Mouse (Mus musculus) left cerebral cortex, adult 2 months (tissue): ENCODE measurements at regions not wholly inside any gene's neighbourhood (a gene's known extent, or its start where the extent isn't known, plus 50 kb on each side); places are given as distances from the start of the nearest gene placed in this dataset.

Experiments used
- DNase-seq, 2 experiments: peaks; one replicate each; pipeline ENCODE4 v3.0.0; 2021 to 2022; ENCODE audit warnings: low spot score in 2 of 2, mixed read lengths in 1 of 2; ENCODE audit errors: extremely low spot score in 1 of 2
- H3K27ac ChIP-seq: fragments of 200-600 bp; 2 replicates; pipeline ENCODE4 v1.8.1; 2022
- H3K4me3 ChIP-seq: fragments of 200-600 bp; 2 replicates; pipeline ENCODE4 v1.8.1; 2022
- CTCF ChIP-seq: fragments of 200-600 bp; IDR thresholded peaks from 2 replicates; pipeline ENCODE4 v1.8.1; 2022; ENCODE audit warnings: antibody characterized with exemption, mild to moderate bottlenecking, moderate library complexity
- intact Hi-C: fragments of 180-260 bp; cut with DNase I; formaldehyde crosslinking; loops from one replicate; pipeline ENCODE4 v1.15.1; 2025

- DNase-seq, result no peak
Observed at GRCm38 (mm10) chr3:37907432-37908088, 183.3 kb upstream of the Gm5148 start.

GRCm38 (mm10) chr3:37906806-37907251 is 182.5 kb upstream of the Gm5148 start:
- Histone ChIP-seq H3K4me3 (no peak overlapping the region), H3K27ac (no peak overlapping the region)
- TF ChIP-seq CTCF, result no peak
- intact Hi-C loops, result no loop called here
- no peak for DNase-seq

More at GRCm38 (mm10) chr3:37907432-37908088, 183.3 kb upstream of the Gm5148 start:
- Histone ChIP-seq H3K4me3 (no peak overlapping the region), H3K27ac (no peak overlapping the region)
- intact Hi-C loops, result no loop called here
- no peak for TF ChIP-seq CTCF

GRCm38 (mm10) chr3:37904188-37904587 is 179.9 kb upstream of the Gm5148 start:
- Histone ChIP-seq H3K4me3 (no peak overlapping the region), H3K27ac (no peak overlapping the region)
- TF ChIP-seq CTCF, result no peak
- intact Hi-C loops, result no loop called here
- no peak for DNase-seq

- DNase-seq, result no peak
- no peak for TF ChIP-seq CTCF
- H3K27ac ChIP-seq, result no peak overlapping the region
- H3K4me3 ChIP-seq, result no peak overlapping the region
- intact Hi-C loops, result no loop called here
Observed at GRCm38 (mm10) chr3:37903482-37903881, 179.2 kb upstream of the Gm5148 start.

- no peak for TF ChIP-seq CTCF
- Histone ChIP-seq H3K4me3 (no peak overlapping the region), H3K27ac (no peak overlapping the region)
- DNase-seq, result no peak
- intact Hi-C loops, result no loop called here
Observed at GRCm38 (mm10) chr3:37903021-37903420, 178.7 kb upstream of the Gm5148 start.

- DNase-seq, result no peak
- H3K27ac ChIP-seq, result no peak overlapping the region
- intact Hi-C loops, result no loop called here
- no peak overlapping the region for H3K4me3 ChIP-seq
- TF ChIP-seq CTCF, result no peak
Observed at GRCm38 (mm10) chr3:37897392-37897791, 173.1 kb upstream of the Gm5148 start.

GRCm38 (mm10) chr3:37896821-37897311 is 172.6 kb upstream of the Gm5148 start:
- intact Hi-C loops, result no loop called here
- H3K27ac ChIP-seq, result peak overlapping the region; percentile 26
- no peak for TF ChIP-seq CTCF
- peak in 1 of 2 experiments; percentile 22 for DNase-seq
- no peak overlapping the region for H3K4me3 ChIP-seq

GRCm38 (mm10) chr3:37894599-37894998 is 170.3 kb upstream of the Gm5148 start:
- DNase-seq, result no peak
- no peak overlapping the region for H3K27ac ChIP-seq
- no peak for TF ChIP-seq CTCF
- H3K4me3 ChIP-seq, result no peak overlapping the region
- intact Hi-C loops, result no loop called here

GRCm38 (mm10) chr3:37890202-37890601 is 165.9 kb upstream of the Gm5148 start:
- H3K4me3 ChIP-seq, result no peak overlapping the region
- H3K27ac ChIP-seq, result no peak overlapping the region
- intact Hi-C loops, result no loop called here
- DNase-seq, result no peak
- TF ChIP-seq CTCF, result no peak

- TF ChIP-seq CTCF, result no peak
- DNase-seq, result no peak
Observed at GRCm38 (mm10) chr3:37888455-37888854, 164.2 kb upstream of the Gm5148 start.

GRCm38 (mm10) chr3:37887711-37888110 is 163.4 kb upstream of the Gm5148 start:
- TF ChIP-seq CTCF, result no peak
- no peak overlapping the region for H3K27ac ChIP-seq
- DNase-seq, result no peak
- no peak overlapping the region for H3K4me3 ChIP-seq
- intact Hi-C loops, result no loop called here

More at GRCm38 (mm10) chr3:37888455-37888854, 164.2 kb upstream of the Gm5148 start:
- intact Hi-C loops, result no loop called here
- H3K4me3 ChIP-seq, result no peak overlapping the region
- H3K27ac ChIP-seq, result no peak overlapping the region

- TF ChIP-seq CTCF, result no peak
- intact Hi-C loops, result no loop called here
- no peak for DNase-seq
Observed at GRCm38 (mm10) chr3:37886705-37887454, 162.6 kb upstream of the Gm5148 start.

More at GRCm38 (mm10) chr3:37886705-37887454, 162.6 kb upstream of the Gm5148 start:
- Histone ChIP-seq H3K27ac (no peak overlapping the region), H3K4me3 (no peak overlapping the region)
